Mouse (Mus musculus): ENCODE data around the gene Sorcs2.

DNA sequence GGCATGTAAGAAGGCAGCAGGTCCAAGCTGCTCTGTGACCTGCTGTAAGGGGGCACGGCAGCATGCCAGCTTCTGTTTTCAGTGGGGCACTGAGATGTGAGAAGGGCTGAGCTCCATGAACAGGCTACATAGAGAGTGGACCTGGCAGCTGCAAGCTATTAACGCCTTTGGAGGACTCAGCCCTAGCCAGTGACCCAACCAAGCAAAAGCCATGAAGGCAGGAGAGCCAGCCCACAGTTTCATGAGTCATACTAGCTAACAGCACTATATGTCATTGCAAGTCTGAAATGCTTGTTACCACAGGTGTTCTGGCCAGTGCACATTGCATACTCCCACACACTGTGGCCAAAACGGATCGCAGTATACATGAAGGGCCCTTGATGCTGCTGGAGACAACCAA, 41.3 kb downstream of the Sorcs2 start:
- no peak for TF ChIP-seq CTCF (IDR thresholded peaks at IDR 0.05; ENCODE audit: insufficient read depth, low read length)
- TF ChIP-seq POLR2A (IDR thresholded peaks at IDR 0.05; ENCODE audit: borderline replicate concordance, extremely low read depth, low read depth, low read length): no peak

Data from lung, adult 2 months (tissue).